Mouse (Mus musculus) hindlimb bud, embryonic 11.5 days (tissue): ENCODE data around the gene Exoc6b.
"Not testable (repeated sequence)": the region's sequence is repeated elsewhere in the genome, so short reads cannot be mapped to it uniquely, and the experiment has no call there.

Experiments used
- DNase-seq: peaks from one replicate; pipeline ENCODE4 v3.0.0-alpha.2; 2012; ENCODE audit warnings: low read depth, low spot score; ENCODE audit errors: extremely low spot score

Exoc6b gene

DNA sequence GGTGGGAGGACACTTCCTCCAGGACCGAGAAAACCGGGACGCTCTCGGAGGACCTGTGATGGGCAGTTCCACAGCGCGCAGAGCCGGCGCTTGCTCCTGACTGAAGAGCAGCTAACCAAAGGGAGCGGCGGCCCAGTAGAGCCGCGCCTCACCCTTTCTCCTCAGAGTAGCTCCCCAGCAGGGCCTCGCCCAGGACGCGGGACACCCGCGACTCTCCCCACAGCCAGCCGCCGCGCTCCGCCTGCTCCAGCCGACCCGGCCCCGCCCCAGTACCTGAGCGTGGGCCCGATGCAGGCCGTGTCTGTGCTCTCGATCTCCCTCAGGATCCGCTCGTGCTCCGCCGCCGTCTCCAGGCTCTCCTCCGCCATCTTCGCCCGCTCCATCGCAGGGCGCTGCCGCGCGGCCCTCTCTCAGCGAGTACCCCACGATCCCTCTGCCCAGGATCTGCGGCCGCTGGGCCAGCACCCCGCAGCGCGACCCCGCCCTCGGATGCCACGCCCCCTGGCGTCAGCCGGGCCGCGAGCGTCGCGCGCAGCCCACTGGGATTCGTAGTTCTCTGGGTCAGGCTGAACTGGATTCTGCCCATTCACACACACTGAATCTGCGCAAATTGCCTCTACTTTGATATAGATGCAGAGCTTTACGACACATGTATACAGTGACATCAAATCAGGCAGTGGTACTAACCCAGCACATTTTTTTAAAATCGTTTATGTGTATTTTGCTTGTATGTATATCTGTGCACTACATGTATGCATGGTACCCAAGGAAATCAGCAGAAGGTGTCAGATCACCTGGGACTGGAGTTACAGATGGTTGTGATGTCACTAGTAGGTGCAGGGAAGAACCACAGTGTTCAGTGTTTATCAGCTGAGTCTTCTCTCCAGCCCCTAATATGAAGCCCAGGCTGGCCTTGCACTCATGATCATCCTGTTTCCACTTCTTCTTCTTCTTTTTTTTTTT is at the start of gene Exoc6b:
Gene Exoc6b, minus strand, starts transcription at position 491 of the 963 bp plus-strand sequence.
- no peak for DNase-seq

DNA sequence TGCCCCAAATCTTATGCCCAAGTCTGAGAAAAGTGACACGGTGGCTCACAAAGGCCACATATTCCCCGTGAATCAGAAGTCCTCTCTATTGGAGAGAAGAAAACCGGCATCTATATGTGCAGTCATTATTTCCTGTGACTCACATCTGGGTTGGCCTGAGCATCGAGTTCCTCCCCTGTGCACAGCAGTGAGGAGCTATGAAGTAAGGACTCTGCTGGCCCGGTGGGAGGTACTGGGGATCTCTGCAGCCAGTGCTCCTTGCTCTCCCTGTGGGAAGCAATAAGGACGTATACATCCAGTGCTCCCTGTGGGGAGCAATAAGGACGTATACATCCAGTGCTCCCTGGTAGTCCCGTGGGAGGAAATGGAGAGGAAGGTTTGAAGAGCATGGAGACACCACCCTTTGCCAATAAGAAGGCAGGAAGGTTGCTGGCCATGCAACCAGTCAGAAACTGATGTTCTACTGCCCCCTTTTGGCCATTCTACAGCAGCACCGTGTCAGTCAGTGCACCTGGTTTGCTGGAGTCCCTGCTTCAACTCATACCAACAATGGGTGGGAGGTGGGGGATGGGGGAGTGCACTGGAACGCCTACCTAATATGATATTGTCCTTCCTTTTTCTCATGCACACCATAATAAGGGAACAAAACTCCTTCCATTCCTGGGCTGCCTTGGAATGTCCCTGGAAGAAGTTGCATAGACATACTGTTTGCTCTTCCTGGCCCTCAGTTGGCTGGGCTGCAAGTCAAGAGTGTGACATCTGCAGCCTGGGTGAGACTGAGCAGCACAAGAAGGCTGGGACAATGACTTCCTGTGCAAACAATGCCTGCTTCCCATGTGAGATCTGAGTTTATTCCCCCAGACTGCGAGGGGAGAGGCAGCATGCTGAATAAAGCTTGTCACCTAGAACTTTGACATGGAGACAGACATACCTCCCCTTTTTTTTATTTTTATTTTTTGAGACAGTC is 48.5 kb upstream of the Exoc6b start:
- peak; percentile 47 for DNase-seq

DNA sequence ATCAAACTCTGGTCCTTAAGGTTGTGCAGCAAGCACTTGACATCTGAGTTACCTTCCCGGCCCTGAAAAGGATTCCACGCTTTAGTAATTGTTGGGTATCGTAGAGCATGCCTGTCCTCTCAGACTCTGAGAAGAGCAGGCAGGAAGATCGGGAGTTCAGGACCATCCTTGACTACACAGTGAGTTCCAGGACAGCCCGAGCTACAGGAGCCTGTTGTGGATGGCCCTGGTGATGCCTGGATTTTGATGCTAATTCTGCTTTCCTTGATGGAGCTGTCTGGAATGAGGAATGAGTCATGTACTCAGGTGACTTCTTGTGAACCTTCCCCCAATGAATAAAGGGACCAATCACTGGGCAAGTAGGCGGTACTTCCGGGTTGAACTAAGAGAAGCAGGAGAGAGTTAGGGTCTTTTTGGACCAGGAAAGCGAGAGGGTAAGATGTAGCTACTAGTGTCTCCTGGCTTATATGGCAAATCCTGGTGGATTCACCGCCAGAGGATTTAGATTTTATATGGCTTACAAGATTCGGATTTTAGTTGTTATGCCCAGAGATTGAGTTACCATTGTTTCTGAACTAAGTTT is 35.8 kb upstream of the Exoc6b start:
- no peak for DNase-seq

DNA sequence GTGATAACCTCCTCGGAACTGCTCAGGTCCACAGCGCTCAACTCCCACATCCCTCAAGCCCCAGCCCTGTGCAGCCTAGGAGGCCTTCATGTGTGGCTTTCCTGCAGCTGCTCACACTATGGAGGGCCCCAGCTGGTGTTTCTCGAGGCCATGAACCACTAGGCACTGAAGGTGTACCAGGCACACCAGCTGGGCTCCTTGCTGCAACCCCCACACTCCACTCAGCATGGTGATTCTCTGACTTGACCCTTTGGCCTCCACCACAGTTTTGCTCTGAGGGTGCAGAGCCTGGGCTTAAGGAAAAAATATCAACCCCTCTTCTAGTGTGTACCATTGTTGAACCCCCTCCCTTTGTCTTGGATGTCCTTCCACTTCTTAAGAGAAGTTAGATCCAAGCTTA is 34.0 kb upstream of the Exoc6b start:
- no peak for DNase-seq

DNA sequence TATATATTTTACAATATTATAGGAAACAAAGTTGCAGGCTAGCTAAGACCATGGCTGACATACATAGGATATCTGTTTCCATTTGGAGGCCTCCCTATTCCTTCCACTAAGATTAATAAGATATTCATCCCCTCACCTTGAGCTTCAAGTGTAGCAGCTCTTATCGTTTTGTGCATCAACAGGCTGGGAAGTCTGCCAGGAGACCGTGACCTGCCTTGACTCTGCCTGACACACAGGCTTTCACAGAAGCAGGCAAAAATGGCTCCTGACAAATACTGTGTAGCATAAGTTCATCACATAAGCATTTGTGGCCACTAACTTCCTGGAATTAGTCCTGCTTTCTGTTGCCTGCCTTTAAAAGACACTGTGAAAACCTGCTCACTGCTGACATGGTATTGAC is 27.1 kb upstream of the Exoc6b start:
- DNase-seq, result no peak

DNA sequence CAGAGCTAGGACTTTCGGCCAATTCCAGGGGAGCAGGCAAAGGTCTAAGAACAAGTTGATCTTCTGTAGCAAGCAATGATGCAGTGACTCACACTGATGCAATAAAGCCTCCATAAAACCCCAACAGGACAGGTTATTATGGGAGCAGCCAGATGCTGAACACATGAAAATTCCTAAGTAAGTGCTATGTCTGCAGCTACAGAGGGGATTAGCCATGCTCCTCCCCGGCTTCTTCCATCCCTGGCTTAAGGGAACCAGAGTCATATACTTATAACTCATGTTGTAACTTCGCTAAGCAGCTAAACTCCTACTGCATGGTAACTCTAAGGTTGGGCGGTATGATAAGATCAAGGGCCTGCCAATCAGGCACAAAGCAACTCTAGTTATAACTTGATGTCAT is 18.1 kb upstream of the Exoc6b start:
- DNase-seq, result no peak

DNA sequence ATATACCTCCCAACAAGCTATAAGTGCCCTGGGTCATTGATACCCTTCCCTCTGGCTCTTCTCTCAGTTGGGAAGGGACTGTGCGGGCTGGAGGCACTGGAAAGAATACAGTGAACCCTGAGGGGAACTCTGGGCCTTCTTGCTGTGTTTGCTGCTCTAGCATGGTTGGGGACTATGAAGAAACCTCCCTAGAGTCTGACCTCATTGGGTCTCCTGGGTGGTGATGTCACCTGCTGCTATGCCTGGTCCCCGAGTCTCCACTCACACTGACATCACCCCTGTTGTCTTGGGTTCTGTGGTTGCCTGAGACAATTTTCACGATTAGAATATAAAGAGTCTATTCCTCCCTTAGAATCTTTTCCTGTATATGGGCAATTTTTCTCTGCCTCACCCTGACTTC is 17.3 kb upstream of the Exoc6b start:
- no peak for DNase-seq

DNA sequence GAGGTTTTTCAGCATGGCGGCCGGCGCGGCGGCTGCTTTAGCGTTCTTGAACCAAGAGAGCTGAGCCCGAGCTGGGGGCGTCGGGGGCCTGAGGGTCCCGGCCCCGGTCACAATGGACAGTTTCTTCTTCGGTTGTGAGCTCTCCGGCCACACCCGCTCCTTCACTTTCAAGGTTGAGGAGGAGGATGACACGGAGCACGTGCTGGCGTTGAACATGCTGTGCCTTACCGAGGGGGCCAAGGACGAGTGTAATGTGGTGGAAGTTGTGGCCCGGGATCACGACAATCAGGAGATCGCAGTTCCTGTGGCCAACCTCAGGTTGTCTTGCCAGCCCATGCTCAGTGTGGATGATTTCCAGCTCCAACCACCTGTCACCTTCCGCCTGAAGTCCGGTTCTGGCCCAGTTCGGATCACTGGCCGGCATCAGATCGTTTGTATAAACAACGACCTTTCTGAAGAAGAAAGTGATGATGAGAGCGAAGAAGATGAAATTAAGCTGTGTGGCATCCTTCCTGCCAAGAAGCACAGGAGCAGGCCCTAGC is 6.9 kb upstream of the Exoc6b start:
- not testable (repeated sequence) for DNase-seq

DNA sequence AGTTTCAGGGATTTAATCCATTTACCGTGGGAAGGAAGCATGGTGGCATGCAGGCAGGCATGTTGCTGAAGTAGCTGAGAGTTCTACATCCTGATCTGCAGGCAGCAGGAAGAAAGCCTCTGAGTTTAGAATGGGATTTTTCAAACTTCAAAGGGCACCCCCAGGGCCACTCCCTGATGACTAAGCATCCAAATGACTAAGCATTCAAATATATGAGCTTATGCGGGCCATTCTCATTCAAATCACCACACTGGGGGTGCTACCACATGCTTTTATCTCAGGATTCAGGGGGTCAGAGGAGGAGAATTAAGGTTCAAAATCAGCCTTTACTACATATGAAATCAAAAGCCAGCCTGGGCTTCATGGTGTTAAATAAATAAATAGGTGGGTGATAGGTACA is 5.7 kb upstream of the Exoc6b start:
- no peak for DNase-seq

DNA sequence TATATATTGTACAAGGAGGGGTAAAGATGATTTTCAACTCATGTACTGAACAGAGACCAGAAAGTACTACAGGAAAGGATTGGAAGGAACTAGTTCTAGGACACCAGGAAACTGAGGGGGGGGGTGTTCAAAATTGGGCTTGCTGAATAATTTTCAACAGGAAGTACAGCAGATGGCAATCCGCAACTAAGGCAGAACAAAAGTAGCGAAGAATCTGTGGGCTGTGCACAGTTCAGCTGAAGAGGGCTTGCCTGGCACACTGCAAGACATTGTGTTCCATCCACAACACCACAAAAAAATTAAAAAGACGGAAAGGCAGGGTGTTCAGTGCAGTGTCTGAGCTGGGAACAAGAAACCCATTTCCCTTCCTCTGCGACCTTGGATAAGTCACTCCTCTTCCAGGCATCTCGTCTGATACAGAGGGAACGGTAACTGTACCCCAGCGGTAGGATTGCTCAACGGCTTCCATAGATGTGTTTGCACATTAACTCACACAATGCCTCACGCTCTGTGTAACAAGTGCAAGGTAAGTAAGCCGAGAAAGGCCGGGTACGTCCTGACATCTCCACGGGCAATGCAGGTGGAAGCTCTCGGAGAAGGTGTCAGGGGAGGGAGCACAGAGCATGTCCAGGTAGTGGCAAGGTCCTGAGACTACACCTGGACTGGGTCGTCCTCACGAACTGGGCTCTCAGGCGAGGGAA is 841 bp downstream of the Exoc6b start:
- no peak for DNase-seq

DNA sequence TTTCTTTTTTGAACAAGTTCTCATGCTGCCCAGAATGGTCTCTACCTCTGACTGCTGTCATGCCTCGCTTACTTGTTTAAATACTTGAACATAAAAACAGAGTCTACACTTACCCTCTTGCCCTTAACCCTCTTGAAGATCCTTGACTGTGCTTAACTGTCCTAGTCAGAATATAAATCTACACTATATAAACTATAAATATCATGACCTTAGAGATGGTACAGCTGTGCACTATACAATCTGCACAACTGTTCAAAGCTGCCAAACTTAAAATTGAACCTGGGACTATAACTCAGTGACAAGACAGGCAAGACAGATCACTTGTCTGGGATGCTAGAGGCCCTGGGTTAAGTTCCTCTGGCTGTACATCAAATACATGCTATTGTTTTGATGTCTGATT is 11.7 kb downstream of the Exoc6b start:
- no peak for DNase-seq

DNA sequence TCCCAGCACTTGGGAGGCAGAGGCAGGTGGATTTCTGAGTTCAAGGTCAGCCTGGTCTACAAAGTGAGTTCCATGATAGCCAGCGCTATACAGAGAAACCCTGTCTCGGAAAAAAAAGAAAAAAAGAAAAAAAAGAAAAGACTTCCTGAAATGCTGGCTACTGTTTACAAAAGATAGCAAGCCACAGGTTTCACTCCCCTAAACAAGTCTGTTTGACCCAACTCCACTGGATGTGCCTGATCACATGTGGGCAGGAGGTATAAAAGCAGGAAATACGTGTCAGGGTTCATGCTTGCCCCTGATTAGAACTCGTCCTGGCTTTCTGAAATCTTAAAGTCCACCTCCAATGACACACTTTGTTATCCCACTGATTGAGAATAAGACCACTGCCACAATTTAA is 18.2 kb downstream of the Exoc6b start:
- DNase-seq, result no peak

DNA sequence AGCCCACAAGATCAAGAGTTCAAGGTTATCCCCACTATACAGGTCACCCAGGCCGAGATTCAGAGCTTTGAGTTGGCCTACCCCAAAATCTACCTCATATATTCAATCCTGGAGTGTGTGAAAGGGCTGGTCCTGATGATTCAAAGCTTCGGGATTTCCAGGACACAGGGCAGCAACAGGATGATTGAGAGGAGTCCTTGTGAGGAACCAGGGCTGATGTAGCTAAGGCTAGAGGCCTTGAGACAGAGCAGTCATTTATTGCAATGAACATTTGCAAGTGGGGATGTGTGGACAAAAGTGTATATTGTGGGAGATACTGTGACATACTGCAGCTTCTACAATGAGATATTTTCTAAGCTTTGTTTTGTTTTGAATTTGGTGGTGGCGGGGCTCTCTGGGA is 22.8 kb downstream of the Exoc6b start:
- DNase-seq, result no peak

DNA sequence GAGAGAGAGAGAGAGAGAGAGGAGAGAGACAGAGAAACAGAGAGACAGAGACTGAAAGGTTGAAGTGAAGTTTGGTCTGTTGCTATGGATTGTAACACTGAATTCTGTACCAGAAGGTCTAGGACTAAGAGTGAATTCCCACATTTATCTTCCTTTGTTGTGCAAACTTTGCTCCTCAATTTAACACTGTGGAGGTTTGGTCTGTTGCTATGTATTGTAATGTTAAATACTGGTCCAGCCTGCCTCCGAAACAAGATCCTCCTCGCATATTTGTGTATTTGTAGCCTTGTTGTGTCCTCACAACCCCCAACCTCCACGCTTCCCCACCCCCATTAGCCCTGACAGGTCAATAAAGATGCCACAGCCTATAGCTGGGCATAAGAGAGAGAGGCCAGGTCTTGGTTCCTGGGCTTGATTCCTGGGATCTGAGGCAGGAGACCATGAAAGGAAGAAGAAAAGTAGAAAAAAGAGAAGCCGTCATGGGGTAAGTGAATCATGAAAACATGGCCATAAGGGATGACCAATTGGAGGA is 24.6 kb downstream of the Exoc6b start:
- no peak for DNase-seq

DNA sequence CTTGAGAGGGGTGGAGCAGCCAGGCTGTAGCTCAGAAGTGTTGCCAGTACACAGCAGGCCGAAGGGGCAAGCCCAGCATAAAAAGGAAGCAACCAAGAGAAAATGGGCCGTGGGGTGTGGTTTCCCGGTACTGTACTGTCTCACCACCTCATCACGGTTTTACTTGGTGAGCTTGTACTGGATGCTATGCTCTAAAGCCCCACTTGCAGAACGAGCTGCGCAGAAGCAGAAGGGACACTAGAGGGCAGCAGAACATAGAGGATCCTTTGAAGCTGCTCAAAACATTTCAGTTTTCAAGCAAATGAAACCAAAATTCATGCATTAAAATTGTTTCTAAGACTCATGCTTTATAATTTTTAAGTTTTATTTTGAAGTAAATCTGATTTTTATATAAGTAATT is 31.6 kb downstream of the Exoc6b start:
- no peak for DNase-seq

DNA sequence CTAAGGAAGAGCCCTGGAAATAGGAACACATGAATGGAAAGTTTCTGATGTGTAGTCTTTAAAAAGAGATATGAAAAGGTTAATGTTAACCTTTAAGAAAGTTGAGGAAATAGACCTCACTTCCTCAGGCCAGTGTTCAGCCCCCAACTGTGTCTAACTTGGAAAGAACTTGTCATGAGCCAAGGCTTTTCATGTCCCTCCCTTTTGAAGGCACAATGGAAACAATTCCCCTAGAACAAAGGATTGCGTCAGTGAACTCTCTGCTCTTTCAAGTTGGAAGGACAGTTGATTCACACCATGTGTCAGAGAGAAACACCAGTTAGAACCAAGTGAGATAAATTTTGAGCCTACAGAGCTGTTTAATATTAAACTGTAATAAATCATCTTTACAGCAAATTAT is 39.6 kb downstream of the Exoc6b start:
- no peak for DNase-seq

DNA sequence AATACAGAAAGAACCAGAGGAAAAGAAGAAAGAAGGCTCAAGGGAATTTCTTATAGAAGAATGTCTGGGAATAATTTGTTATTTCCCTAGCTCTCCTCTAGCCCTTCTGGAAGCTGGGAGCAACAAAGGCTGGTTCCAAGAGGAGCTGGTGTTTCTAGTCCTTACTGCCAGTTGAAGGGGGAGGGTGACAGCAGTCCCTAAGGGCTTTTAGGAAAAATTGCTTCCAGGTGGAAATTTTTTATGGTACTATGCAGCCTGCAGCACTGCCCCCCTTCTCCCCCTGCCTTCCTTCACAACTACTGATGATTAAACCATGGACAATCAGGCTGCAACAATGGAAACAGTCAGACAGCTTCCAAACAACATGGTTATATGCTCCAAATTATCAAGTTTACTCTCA is 44.9 kb downstream of the Exoc6b start:
- no peak for DNase-seq

DNA sequence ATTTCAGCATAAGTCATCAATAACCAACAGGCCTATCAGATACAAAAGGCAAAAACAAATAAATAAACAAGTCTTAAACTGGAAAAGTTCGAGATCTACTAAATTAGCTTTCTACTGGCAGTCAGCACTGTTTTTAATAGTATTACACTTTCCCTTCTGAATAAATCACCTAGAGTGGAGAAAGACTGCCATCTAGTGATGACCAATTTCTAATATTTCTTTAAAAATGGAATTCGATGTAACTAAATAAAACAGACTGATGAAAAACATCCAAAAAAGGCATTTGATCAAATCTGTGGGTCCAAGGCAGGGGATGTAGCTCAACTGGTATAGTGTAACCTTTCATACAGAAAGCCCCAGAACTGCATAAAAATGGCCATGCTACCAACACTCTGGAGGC is 52.3 kb downstream of the Exoc6b start:
- DNase-seq, result no peak

DNA sequence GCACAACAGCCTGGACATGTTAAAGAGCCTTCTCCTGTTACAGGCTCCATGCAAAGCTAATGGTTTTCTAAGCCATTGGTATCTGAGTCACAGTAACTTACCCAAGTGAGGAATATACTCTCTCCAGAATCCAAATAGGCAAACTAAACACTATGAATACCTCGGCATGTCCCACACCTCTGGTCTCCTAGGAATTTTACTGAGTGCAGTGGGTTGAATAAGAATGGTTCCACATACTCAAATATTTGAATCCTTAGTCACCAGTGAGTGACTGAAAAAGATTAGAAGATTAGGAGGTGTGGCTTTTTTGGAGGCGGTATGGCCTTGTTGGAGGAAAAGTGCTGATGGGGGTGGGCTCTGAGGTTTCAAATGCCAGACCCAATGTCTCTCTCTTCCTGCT is 55.4 kb downstream of the Exoc6b start:
- DNase-seq, result no peak

DNA sequence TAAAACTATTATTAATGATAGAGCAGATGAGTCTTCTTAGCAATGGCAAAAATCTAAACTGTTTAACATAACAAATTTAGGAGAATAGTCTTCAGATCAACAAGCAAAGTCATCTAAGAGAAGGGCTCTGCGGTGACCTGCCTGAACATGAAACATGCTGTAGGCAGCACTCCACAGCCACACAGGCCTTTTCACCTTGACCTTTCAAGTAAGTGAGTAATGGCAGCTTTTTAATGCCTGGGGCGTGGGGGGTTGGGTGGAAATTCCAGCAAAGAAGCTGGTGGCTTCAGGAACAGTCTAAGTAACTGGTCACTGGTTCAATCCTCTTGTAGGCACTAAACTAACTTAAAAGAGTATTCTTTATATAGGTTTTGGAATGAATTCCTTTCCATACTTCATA is 58.9 kb downstream of the Exoc6b start:
- no peak for DNase-seq
